Mouse (Mus musculus): ENCODE results near the gene Gtsf2.

DNA sequence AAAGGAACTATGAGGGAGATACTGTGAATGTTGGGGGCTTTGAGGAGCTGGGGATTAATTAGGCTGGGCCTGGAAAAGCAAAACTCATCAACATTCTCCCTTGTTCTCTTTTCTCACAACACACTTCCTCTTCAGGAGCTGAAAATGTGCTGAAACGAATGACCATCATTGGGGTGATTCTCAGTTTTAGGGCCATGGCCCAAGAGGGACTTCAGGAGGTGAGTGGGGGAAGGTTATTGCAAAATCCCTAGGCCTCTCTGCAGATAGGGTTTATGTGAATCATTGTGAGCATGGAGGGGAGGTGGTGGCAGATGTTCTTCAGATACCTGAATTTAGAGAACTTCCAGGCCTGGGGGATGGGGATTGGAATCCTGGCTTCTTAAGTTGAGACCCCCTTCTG, 38.4 kb upstream of the Gtsf2 start:
- TF ChIP-seq TCF12 (IDR thresholded peaks at IDR 0.05; ENCODE audit: insufficient read depth, poor library complexity, severe bottlenecking) (no peak), POLR2A (IDR thresholded peaks at IDR 0.05; ENCODE audit: insufficient read length, low read depth) (no peak), CEBPB (IDR thresholded peaks at IDR 0.05; ENCODE audit: insufficient read depth, poor library complexity, severe bottlenecking) (no peak), MAX (IDR thresholded peaks at IDR 0.05; ENCODE audit: low read depth) (no peak), USF1 (IDR thresholded peaks at IDR 0.05; ENCODE audit: low read depth) (no peak), MYOD1 (IDR thresholded peaks at IDR 0.05; ENCODE audit: control insufficient read depth in 1 of 3, insufficient read length in 2 of 3, low read depth in 2 of 3) (no peak)
